Mouse (Mus musculus) myocyte (in vitro differentiated cells): ENCODE results near the gene Mrps25.

ENCODE experiments used
- E2F4 ChIP-seq: IDR thresholded peaks from one replicate; pipeline ENCODE4 v1.6.1; 2011; ENCODE audit warnings: mild to moderate bottlenecking, control low read depth, moderate library complexity; ENCODE audit not compliant: insufficient read depth
- MAX ChIP-seq: IDR thresholded peaks from one replicate; pipeline ENCODE4 v1.6.1; 2011; ENCODE audit warnings: low read depth, mild to moderate bottlenecking, control low read depth
- MYOD1 ChIP-seq, 3 experiments: IDR thresholded peaks; one replicate each; pipeline ENCODE4 v1.6.1; 2011; ENCODE audit warnings: control low read depth in 2 of 3, low read depth in 2 of 3, mild to moderate bottlenecking in 2 of 3, moderate library complexity in 1 of 3; ENCODE audit not compliant: insufficient read length in 2 of 3, control insufficient read depth in 1 of 3
- MYOG ChIP-seq, 3 experiments: IDR thresholded peaks; one replicate each; pipeline ENCODE4 v1.6.1; 2011; ENCODE audit warnings: control low read depth in 2 of 3, low read depth in 2 of 3, mild to moderate bottlenecking in 2 of 3; ENCODE audit not compliant: insufficient read length in 2 of 3, control insufficient read depth in 1 of 3, insufficient read depth in 1 of 3
- POLR2A ChIP-seq: IDR thresholded peaks from one replicate; pipeline ENCODE4 v1.6.1; 2011; ENCODE audit warnings: low read depth, mild to moderate bottlenecking, control low read depth, moderate library complexity; ENCODE audit not compliant: insufficient read length
- POLR2AphosphoS2 ChIP-seq: IDR thresholded peaks from one replicate; pipeline ENCODE4 v1.6.1; 2011; ENCODE audit warnings: low read depth, control low read depth; ENCODE audit not compliant: insufficient read length
- SRF ChIP-seq: IDR thresholded peaks from one replicate; pipeline ENCODE4 v1.6.1; 2011; ENCODE audit warnings: low read depth; ENCODE audit not compliant: control insufficient read depth, insufficient read length
- TCF12 ChIP-seq: IDR thresholded peaks from one replicate; pipeline ENCODE4 v1.6.1; 2011; ENCODE audit warnings: mild to moderate bottlenecking, control low read depth; ENCODE audit not compliant: poor library complexity, insufficient read depth, severe bottlenecking
- USF1 ChIP-seq: IDR thresholded peaks from one replicate; pipeline ENCODE4 v1.6.1; 2011; ENCODE audit warnings: low read depth, mild to moderate bottlenecking, control low read depth, moderate library complexity

DNA sequence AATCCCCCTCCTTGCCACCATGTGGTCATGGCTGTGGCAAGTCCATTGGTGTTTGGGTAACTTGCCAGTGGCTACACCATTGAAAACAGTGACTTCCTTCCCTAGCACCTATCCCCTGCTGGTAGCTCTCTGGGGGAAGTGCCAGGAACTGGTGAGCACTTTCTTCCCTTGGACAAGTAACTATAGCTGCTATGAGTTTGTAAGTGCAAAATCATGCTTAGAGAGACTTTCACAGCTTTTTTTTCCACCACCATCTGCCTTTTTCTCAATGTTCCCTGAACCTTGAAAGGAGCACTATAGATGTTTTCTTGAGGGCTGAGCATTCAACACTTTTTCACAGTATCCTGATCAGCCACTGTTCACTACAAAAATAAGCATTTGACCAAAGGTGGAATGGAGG lies 59.3 kb downstream of the Mrps25 start:
- no peak for TF ChIP-seq POLR2A
- TF ChIP-seq MYOD1 (IDR thresholded peaks at IDR 0.05; ENCODE audit: control insufficient read depth in 1 of 3, insufficient read length in 2 of 3, low read depth in 2 of 3): no peak
- no peak for TF ChIP-seq POLR2AphosphoS2
- TF ChIP-seq USF1: no peak
- TF ChIP-seq TCF12: no peak
- no peak for TF ChIP-seq MAX
- TF ChIP-seq MYOG (IDR thresholded peaks at IDR 0.05; ENCODE audit: control insufficient read depth in 1 of 3, insufficient read depth in 1 of 3, insufficient read length in 2 of 3, low read depth in 2 of 3): no peak
- TF ChIP-seq SRF: no peak
- no peak for TF ChIP-seq E2F4
